Mouse (Mus musculus) embryonic facial prominence, embryonic 13.5 days (tissue): ENCODE measurements around the gene Gen1. TPM values are rescaled to one million over a fixed set of nuclear protein-coding genes. Genes with fewer than 3 reads are reported as not detected.

Experiments
- ATAC-seq: fragments of 200-750 bp; cut with Nextera tagmentation; 2 replicates; pipeline ENCODE4 v1.8.0; 2017; ENCODE audit warnings: low read depth; ENCODE audit not compliant: insufficient number of reproducible peaks, insufficient read depth, low FRiP score, low TSS enrichment
- H3K27ac ChIP-seq: fragments of 300-500 bp; sonication (generic); 2 replicates; pipeline ENCODE4 v1.5.1; 2015; ENCODE audit warnings: moderate library complexity, mild to moderate bottlenecking, inconsistent platforms
- H3K27me3 ChIP-seq: fragments of 300-500 bp; sonication (generic); 2 replicates; pipeline ENCODE4 v1.6.1; 2015; ENCODE audit warnings: mild to moderate bottlenecking, inconsistent platforms
- H3K36me3 ChIP-seq: fragments of 300-500 bp; sonication (generic); 2 replicates; pipeline ENCODE4 v1.6.1; 2015; ENCODE audit warnings: mild to moderate bottlenecking, inconsistent platforms
- H3K4me1 ChIP-seq: fragments of 300-500 bp; sonication (generic); 2 replicates; pipeline ENCODE4 v1.6.1; 2015; ENCODE audit warnings: inconsistent platforms
- H3K4me2 ChIP-seq: fragments of 300-500 bp; sonication (generic); 2 replicates; pipeline ENCODE4 v1.6.1; 2015; ENCODE audit warnings: moderate library complexity, mild to moderate bottlenecking, inconsistent platforms
- H3K4me3 ChIP-seq: fragments of 300-500 bp; sonication (generic); 2 replicates; pipeline ENCODE4 v1.5.1; 2015; ENCODE audit warnings: mild to moderate bottlenecking, inconsistent platforms
- H3K9ac ChIP-seq: fragments of 300-500 bp; sonication (generic); 2 replicates; pipeline ENCODE4 v1.6.1; 2015; ENCODE audit warnings: mild to moderate bottlenecking, inconsistent platforms
- H3K9me3 ChIP-seq: fragments of 300-500 bp; sonication (generic); 2 replicates; pipeline ENCODE4 v1.6.1; 2016; ENCODE audit warnings: inconsistent platforms
- WGBS: fragments of 180-500 bp; shearing (Covaris S2); methylation state at CpG from one replicate; pipeline ENCODE4 v1.1.7; 2015; ENCODE audit warnings: mixed read lengths; 5-methylcytosine and 5-hydroxymethylcytosine counted together
- polyA plus RNA-seq: library from polyadenylated mRNA; unstranded; fragments of >200 nt; fragmentation: Nextera tagmentation; extraction: Ambion mirVana; gene quantifications from 2 replicates; pipeline ENCODE4 v1.2.1, GENCODE M21; 2015

Gen1 gene
- polyA plus RNA-seq, 1 experiment from 2014 or later: 9.3 TPM

GRCm38 (mm10) chr12:11272568-11272967 lies 7.0 kb upstream of the Gen1 start:
- 98% methylated on average over 4 of the region's 4 CpGs for WGBS
- ATAC-seq: no peak
- Histone ChIP-seq H3K9ac (no peak overlapping the region), H3K4me1 (peaks cover 5% of the 10 kb centered on the region), H3K27me3 (no peaks in the 10 kb centered on the region), H3K9me3 (no peaks in the 10 kb centered on the region), H3K36me3 (peaks cover 27% of the 10 kb centered on the region), H3K4me2 (no peak overlapping the region), H3K4me3 (no peak overlapping the region), H3K27ac (no peak overlapping the region)

- H3K9me3 ChIP-seq: no peaks in the 10 kb centered on the region
- peak overlapping the region; percentile 91 for H3K4me3 ChIP-seq
- peaks cover 22% of the 10 kb centered on the region for H3K4me1 ChIP-seq
- ATAC-seq: no peak
- peak overlapping the region; percentile 95 for H3K9ac ChIP-seq
- no peaks in the 10 kb centered on the region for H3K36me3 ChIP-seq
- H3K27me3 ChIP-seq: no peaks in the 10 kb centered on the region
- no peak overlapping the region; the same call in 1 of the 2 replicates for H3K27ac ChIP-seq
- WGBS: 4% methylated on average over 4 of the region's 4 CpGs
- peak overlapping the region; percentile 86 for H3K4me2 ChIP-seq
These were observed 1.4 kb upstream of the Gen1 start for GRCm38 (mm10) chr12:11267030-11267429.

- under 1% methylated on average over 45 of the region's 51 CpGs for WGBS
- Histone ChIP-seq H3K27me3 (no peaks in the 10 kb centered on the region), H3K9ac (peak overlapping the region; percentile 95), H3K36me3 (no peaks in the 10 kb centered on the region), H3K4me1 (peaks cover 22% of the 10 kb centered on the region), H3K4me3 (peak overlapping the region; percentile 91), H3K4me2 (peak overlapping the region; percentile 86), H3K9me3 (no peaks in the 10 kb centered on the region), H3K27ac (peak overlapping the region; percentile 95)
- ATAC-seq: peak; percentile 66
These were observed 833 bp upstream of the Gen1 start for GRCm38 (mm10) chr12:11266282-11266985.

GRCm38 (mm10) chr12:11264895-11265294 lies 706 bp downstream of the Gen1 start:
- Histone ChIP-seq H3K4me3 (peak overlapping the region; percentile 91), H3K4me2 (peak overlapping the region; percentile 86), H3K9ac (peak overlapping the region; percentile 95), H3K27ac (0 out of 2 replicates have a peak overlapping the region, but pooled peaks have one; percentile 95), H3K4me1 (peaks cover 22% of the 10 kb centered on the region), H3K36me3 (no peaks in the 10 kb centered on the region), H3K9me3 (no peaks in the 10 kb centered on the region), H3K27me3 (no peaks in the 10 kb centered on the region)
- WGBS: 3% methylated on average over 13 of the region's 13 CpGs
- no peak for ATAC-seq

- Histone ChIP-seq H3K27ac (no peak overlapping the region), H3K4me3 (no peak overlapping the region), H3K4me1 (no peaks in the 10 kb centered on the region), H3K4me2 (no peak overlapping the region), H3K9me3 (no peaks in the 10 kb centered on the region), H3K36me3 (peaks cover 12% of the 10 kb centered on the region), H3K9ac (no peak overlapping the region), H3K27me3 (no peaks in the 10 kb centered on the region)
- ATAC-seq: no peak
- 78% methylated on average over 3 of the region's 3 CpGs for WGBS
These were observed 15.3 kb downstream of the Gen1 start for GRCm38 (mm10) chr12:11250322-11250721.

GRCm38 (mm10) chr12:11247460-11247859 lies 18.1 kb downstream of the Gen1 start:
- Histone ChIP-seq H3K4me3 (no peak overlapping the region), H3K36me3 (peaks cover 20% of the 10 kb centered on the region), H3K9me3 (no peaks in the 10 kb centered on the region), H3K9ac (no peak overlapping the region), H3K27ac (no peak overlapping the region), H3K27me3 (no peaks in the 10 kb centered on the region), H3K4me1 (no peaks in the 10 kb centered on the region), H3K4me2 (no peak overlapping the region)
- 98% methylated on average over 1 of the region's 1 CpGs for WGBS
- ATAC-seq: no peak

GRCm38 (mm10) chr12:11235996-11236395 lies 29.6 kb downstream of the Gen1 start:
- H3K4me3 ChIP-seq: no peak overlapping the region
- H3K27me3 ChIP-seq: no peaks in the 10 kb centered on the region
- no peak overlapping the region for H3K27ac ChIP-seq
- no peak overlapping the region for H3K9ac ChIP-seq
- no peak overlapping the region for H3K4me2 ChIP-seq
- H3K36me3 ChIP-seq: peaks cover 2% of the 10 kb centered on the region; the same call in 1 of the 2 replicates
- no peaks in the 10 kb centered on the region for H3K4me1 ChIP-seq
- 72% methylated on average over 2 of the region's 2 CpGs for WGBS
- no peak for ATAC-seq
- H3K9me3 ChIP-seq: no peaks in the 10 kb centered on the region

- H3K4me1 ChIP-seq: no peaks in the 10 kb centered on the region
- ATAC-seq: no peak
- no peaks in the 10 kb centered on the region for H3K27me3 ChIP-seq
- H3K9me3 ChIP-seq: no peaks in the 10 kb centered on the region
- no peak overlapping the region for H3K9ac ChIP-seq
- H3K4me3 ChIP-seq: no peak overlapping the region
- WGBS: 66% methylated on average over 2 of the region's 2 CpGs
- no peak overlapping the region for H3K27ac ChIP-seq
- H3K36me3 ChIP-seq: no peaks in the 10 kb centered on the region
- no peak overlapping the region for H3K4me2 ChIP-seq
These were observed 35.3 kb downstream of the Gen1 start for GRCm38 (mm10) chr12:11230267-11230666.

GRCm38 (mm10) chr12:11226529-11227268 lies 38.9 kb downstream of the Gen1 start:
- H3K27ac ChIP-seq: no peak overlapping the region
- no peak overlapping the region for H3K9ac ChIP-seq
- H3K4me1 ChIP-seq: peaks cover 7% of the 10 kb centered on the region
- H3K4me2 ChIP-seq: no peak overlapping the region
- no peaks in the 10 kb centered on the region for H3K9me3 ChIP-seq
- no peak overlapping the region for H3K4me3 ChIP-seq
- no peaks in the 10 kb centered on the region for H3K27me3 ChIP-seq
- ATAC-seq: no peak
- no peaks in the 10 kb centered on the region for H3K36me3 ChIP-seq
- 78% methylated on average over 5 of the region's 5 CpGs for WGBS

GRCm38 (mm10) chr12:11226123-11226522 lies 39.5 kb downstream of the Gen1 start:
- 50% methylated on average over 1 of the region's 1 CpGs for WGBS
- H3K4me2 ChIP-seq: no peak overlapping the region
- no peak overlapping the region for H3K27ac ChIP-seq
- no peaks in the 10 kb centered on the region for H3K36me3 ChIP-seq
- no peaks in the 10 kb centered on the region for H3K9me3 ChIP-seq
- no peaks in the 10 kb centered on the region for H3K27me3 ChIP-seq
- no peak for ATAC-seq
- peaks cover 11% of the 10 kb centered on the region for H3K4me1 ChIP-seq
- no peak overlapping the region for H3K4me3 ChIP-seq
- H3K9ac ChIP-seq: no peak overlapping the region

- H3K36me3 ChIP-seq: no peaks in the 10 kb centered on the region
- H3K4me3 ChIP-seq: no peak overlapping the region
- H3K4me1 ChIP-seq: peaks cover 11% of the 10 kb centered on the region
- H3K9me3 ChIP-seq: no peaks in the 10 kb centered on the region
- no peak overlapping the region for H3K4me2 ChIP-seq
- ATAC-seq: no peak
- 13% methylated on average over 5 of the region's 5 CpGs for WGBS
- no peak overlapping the region for H3K9ac ChIP-seq
- H3K27me3 ChIP-seq: no peaks in the 10 kb centered on the region
- H3K27ac ChIP-seq: no peak overlapping the region
These were observed 40.9 kb downstream of the Gen1 start for GRCm38 (mm10) chr12:11224722-11225121.

GRCm38 (mm10) chr12:11223090-11223489 lies 42.5 kb downstream of the Gen1 start:
- H3K4me3 ChIP-seq: no peak overlapping the region
- H3K36me3 ChIP-seq: no peaks in the 10 kb centered on the region
- no peaks in the 10 kb centered on the region for H3K27me3 ChIP-seq
- no peaks in the 10 kb centered on the region for H3K9me3 ChIP-seq
- 80% methylated on average over 10 of the region's 10 CpGs for WGBS
- H3K4me1 ChIP-seq: peaks cover 11% of the 10 kb centered on the region
- H3K27ac ChIP-seq: no peak overlapping the region
- no peak for ATAC-seq
- H3K4me2 ChIP-seq: no peak overlapping the region
- H3K9ac ChIP-seq: no peak overlapping the region
